Mouse (Mus musculus): ENCODE measurements around the gene Pkn1. TPM values are rescaled to one million over a fixed set of nuclear protein-coding genes. Genes with fewer than 3 reads are reported as not detected.

The Pkn1 gene
- polyA plus RNA-seq, 1 experiment from 2014 or later = 20.3 TPM

- 89% methylated on average over 2 of the region's 2 CpGs for whole genome bisulfite sequencing
Measured at GRCm38 (mm10) chr8:83617111-83617510, 81.9 kb downstream of the Pkn1 start.

GRCm38 (mm10) chr8:83616625-83617024 lies 82.4 kb downstream of the Pkn1 start:
- H3K27me3 ChIP-seq (ENCODE audit: control insufficient read depth, insufficient read depth, low read length) = no peaks in the 10 kb centered on the region
- H3K4me2 ChIP-seq = no peak overlapping the region
- DNase-seq (ENCODE audit: low spot score, missing footprints) (no peak), ATAC-seq (ENCODE audit: low FRiP score) (no peak)
- no peak overlapping the region for H3K4me3 ChIP-seq (ENCODE audit: low read depth, low read length)
- peaks cover 14% of the 10 kb centered on the region for H3K36me3 ChIP-seq (ENCODE audit: control insufficient read depth, insufficient read depth, low read length)
- no peaks in the 10 kb centered on the region for H3K9me3 ChIP-seq (ENCODE audit: control insufficient read depth, low read length)
- no peak overlapping the region for H3K9ac ChIP-seq (ENCODE audit: low read length)
- no peak overlapping the region for H3K27ac ChIP-seq (ENCODE audit: low read depth, low read length)
- no peaks in the 10 kb centered on the region for H3K4me1 ChIP-seq (ENCODE audit: control insufficient read depth, insufficient read depth, low read length)

More at GRCm38 (mm10) chr8:83617111-83617510, 81.9 kb downstream of the Pkn1 start:
- Histone ChIP-seq H3K27me3 (ENCODE audit: control insufficient read depth, insufficient read depth, low read length) (no peaks in the 10 kb centered on the region), H3K4me3 (ENCODE audit: low read depth, low read length) (no peak overlapping the region), H3K27ac (ENCODE audit: low read depth, low read length) (no peak overlapping the region), H3K36me3 (ENCODE audit: control insufficient read depth, insufficient read depth, low read length) (peaks cover 10% of the 10 kb centered on the region), H3K9ac (ENCODE audit: low read length) (no peak overlapping the region), H3K4me2 (no peak overlapping the region), H3K9me3 (ENCODE audit: control insufficient read depth, low read length) (no peaks in the 10 kb centered on the region), H3K4me1 (ENCODE audit: control insufficient read depth, insufficient read depth, low read length) (peaks cover 1% of the 10 kb centered on the region; the same call in 1 of the 2 replicates)
- DNase-seq (ENCODE audit: low spot score, missing footprints) (no peak), ATAC-seq (ENCODE audit: low FRiP score) (no peak)

Small RNAs within 50 kb of the gene (microRNA-seq; reads per million reads assigned to microRNA genes)
- gene Mir1668 = 0.95 reads per million

Other genes with a start within 250 kb of the Pkn1 start
- gene Scoc, start 240.8 kb downstream of the Pkn1 start, polyA plus RNA-seq (2014; fragmentation: Nextera tagmentation; extraction: Ambion mirVana) = 199 and 213 TPM in 2 replicates
- not detected in 2 replicates for gene Olfr370, start 163.4 kb downstream of the Pkn1 start, polyA plus RNA-seq (2014; fragmentation: Nextera tagmentation; extraction: Ambion mirVana)
- 351 and 359 TPM in 2 replicates for gene Ndufb7, start 132.5 kb downstream of the Pkn1 start, polyA plus RNA-seq (2014; fragmentation: Nextera tagmentation; extraction: Ambion mirVana)
- gene Tecr, start 91.2 kb downstream of the Pkn1 start, polyA plus RNA-seq (2014; fragmentation: Nextera tagmentation; extraction: Ambion mirVana) = 680 and 686 TPM in 2 replicates
- 61.1 and 71.3 TPM in 2 replicates for gene Dnajb1, start 91.0 kb downstream of the Pkn1 start, polyA plus RNA-seq (2014; fragmentation: Nextera tagmentation; extraction: Ambion mirVana)
- 184 TPM in 2 replicates for gene Gipc1, start 46.5 kb downstream of the Pkn1 start, polyA plus RNA-seq (2014; fragmentation: Nextera tagmentation; extraction: Ambion mirVana)
- 0.31 and 0.37 TPM in 2 replicates for gene Ptger1, start 32.5 kb downstream of the Pkn1 start, polyA plus RNA-seq (2014; fragmentation: Nextera tagmentation; extraction: Ambion mirVana)
- 223 and 253 TPM in 2 replicates for gene Ddx39, start 16.0 kb upstream of the Pkn1 start, polyA plus RNA-seq (2014; fragmentation: Nextera tagmentation; extraction: Ambion mirVana)
- 10.9 and 12.8 TPM in 2 replicates for gene Adgre5, start 42.1 kb upstream of the Pkn1 start, polyA plus RNA-seq (2014; fragmentation: Nextera tagmentation; extraction: Ambion mirVana)
- gene Adgrl1, start 200.9 kb upstream of the Pkn1 start, polyA plus RNA-seq (2014; fragmentation: Nextera tagmentation; extraction: Ambion mirVana) = 13.7 and 16.4 TPM in 2 replicates